Mouse (Mus musculus) gastrocnemius, adult 2 months (tissue): ENCODE results near the gene Tbc1d30. TPM values are rescaled to one million over a fixed set of nuclear protein-coding genes. Genes with fewer than 3 reads are reported as not detected.

Source experiments
- DNase-seq: peaks from one replicate; pipeline ENCODE4 v3.0.0; 2022
- H3K27ac ChIP-seq: fragments of 200-600 bp; 2 replicates; pipeline ENCODE4 v1.8.1; 2022; ENCODE audit warnings: mild to moderate bottlenecking
- H3K4me3 ChIP-seq: fragments of 200-600 bp; 2 replicates; pipeline ENCODE4 v1.8.1; 2022; ENCODE audit warnings: mild to moderate bottlenecking, moderate library complexity
- CTCF ChIP-seq: fragments of 200-600 bp; IDR thresholded peaks from 2 replicates; pipeline ENCODE4 v1.8.1; 2022; ENCODE audit warnings: antibody characterized with exemption, mild to moderate bottlenecking, moderate library complexity
- intact Hi-C: fragments of 180-260 bp; cut with DNase I; formaldehyde crosslinking; loops from one replicate; pipeline ENCODE4 v1.15.1; 2025
- total RNA-seq, 2 experiments: library from RNA; stranded (reverse); gene quantifications; 2 replicates each; pipeline ENCODE4 v1.2.3; 2021

Gene Tbc1d30
- total RNA-seq, 2 experiments from 2014 or later, result 0.20 to 0.36 TPM

DNA sequence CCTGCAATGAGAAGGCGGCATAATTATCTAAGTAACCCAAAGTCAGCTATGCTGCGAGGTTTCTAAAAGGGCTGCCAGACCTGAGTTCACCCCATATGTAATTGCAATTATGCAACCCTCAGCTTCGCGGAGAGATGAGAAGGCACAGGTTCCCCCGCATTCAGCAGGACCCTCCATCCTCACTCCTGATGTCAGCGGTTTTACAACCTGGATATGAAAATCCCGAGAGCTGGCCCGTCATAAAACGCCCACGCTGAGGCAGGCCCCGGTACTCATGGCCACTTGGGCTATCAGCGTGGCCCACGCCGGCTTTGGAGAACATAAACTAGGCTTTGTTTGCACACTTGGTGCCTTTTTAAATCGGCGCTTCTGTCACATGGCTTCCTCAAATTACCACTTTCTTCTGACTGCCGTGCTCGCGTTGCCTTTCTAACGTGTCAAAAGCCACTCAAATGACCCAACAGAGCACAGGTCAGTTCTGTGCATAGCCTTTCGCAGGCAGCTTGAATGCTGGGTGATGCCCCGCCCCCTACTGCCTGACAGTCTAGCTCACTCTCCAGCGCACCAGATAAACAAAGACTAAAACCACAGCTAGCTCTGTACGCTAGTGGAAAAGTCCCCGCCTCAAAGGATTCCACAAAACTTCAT lies 53.9 kb downstream of the Tbc1d30 start:
- DNase-seq, result peak; percentile 53
- TF ChIP-seq CTCF, result no peak
- intact Hi-C loops, result no loop called here
- no peak overlapping the region for H3K27ac ChIP-seq
- H3K4me3 ChIP-seq, result peak overlapping the region; percentile 66

DNA sequence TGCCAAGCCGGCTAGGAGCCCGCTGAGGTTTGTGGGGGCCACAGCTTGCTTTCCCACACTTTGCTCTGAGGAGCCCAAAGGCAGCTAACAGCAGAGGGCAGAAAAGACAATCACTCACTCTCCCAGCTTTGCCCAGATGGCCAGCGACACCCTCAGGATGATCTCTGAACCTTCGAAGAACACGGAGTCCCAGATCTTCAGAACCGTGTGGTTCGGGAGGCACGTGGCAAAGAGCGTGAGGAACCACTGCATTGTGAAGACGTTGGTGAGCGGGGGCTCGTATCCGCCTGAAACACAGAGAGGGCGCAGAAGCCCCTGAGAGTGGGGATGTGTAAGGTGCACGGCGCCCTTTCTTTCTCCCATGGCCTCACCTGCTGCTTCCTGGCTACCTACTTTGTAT lies 56.6 kb downstream of the Tbc1d30 start:
- TF ChIP-seq CTCF, result no peak
- intact Hi-C loops, result no loop called here
- DNase-seq, result no peak
- H3K4me3 ChIP-seq, result no peak overlapping the region
- no peak overlapping the region for H3K27ac ChIP-seq

GRCm38 (mm10) chr10:121293829-121294228 lies 57.2 kb downstream of the Tbc1d30 start:
- intact Hi-C loops, result no loop called here
- Histone ChIP-seq H3K27ac (no peak overlapping the region), H3K4me3 (no peak overlapping the region)
- no peak for DNase-seq
- no peak for TF ChIP-seq CTCF

- no peak for DNase-seq
- Histone ChIP-seq H3K4me3 (no peak overlapping the region), H3K27ac (no peak overlapping the region)
- intact Hi-C loops, result no loop called here
- no peak for TF ChIP-seq CTCF
These were observed 59.7 kb downstream of the Tbc1d30 start for GRCm38 (mm10) chr10:121291272-121291917.

- Histone ChIP-seq H3K27ac (no peak overlapping the region), H3K4me3 (no peak overlapping the region)
- DNase-seq, result no peak
- no peak for TF ChIP-seq CTCF
- intact Hi-C loops, result no loop called here
These were observed 60.4 kb downstream of the Tbc1d30 start for GRCm38 (mm10) chr10:121290682-121291078.

DNA sequence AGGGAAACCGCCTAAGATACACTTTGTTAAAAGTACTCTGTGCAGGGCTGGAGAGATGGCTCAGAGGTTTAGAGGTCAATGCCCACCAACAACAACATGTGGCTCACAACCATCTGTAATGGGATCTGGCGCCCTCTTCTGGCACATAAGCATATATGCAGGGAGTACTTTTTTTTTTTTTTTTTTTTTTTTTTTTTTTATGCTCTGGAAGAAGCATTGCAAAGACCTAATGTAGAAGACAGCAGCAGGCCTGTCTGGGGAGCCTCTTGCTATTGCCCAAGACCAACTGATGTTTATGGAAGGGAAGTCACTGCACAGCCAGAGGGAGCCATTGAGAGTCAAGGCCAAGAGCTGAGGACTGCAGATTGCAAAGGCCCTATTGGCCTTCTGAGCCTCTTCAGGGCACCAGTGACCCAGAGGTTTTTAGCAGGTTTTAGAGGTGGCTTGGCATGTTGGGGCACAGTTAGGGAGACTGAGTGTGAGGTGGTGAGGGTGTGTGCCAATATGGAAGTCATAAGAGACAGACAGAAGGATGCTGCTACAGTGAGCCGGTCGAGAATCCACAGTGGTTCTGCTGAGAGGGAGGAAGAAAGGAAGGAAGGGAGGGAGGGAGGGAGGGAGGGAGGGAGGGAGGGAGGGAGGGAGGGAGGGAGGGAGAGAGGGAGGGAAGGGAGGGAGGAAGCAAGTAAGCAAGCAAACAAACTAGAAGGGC lies 61.0 kb downstream of the Tbc1d30 start:
- Histone ChIP-seq H3K4me3 (no peak overlapping the region), H3K27ac (no peak overlapping the region)
- DNase-seq, result no peak
- TF ChIP-seq CTCF, result peak; percentile 56
- intact Hi-C loops, result no loop called here

DNA sequence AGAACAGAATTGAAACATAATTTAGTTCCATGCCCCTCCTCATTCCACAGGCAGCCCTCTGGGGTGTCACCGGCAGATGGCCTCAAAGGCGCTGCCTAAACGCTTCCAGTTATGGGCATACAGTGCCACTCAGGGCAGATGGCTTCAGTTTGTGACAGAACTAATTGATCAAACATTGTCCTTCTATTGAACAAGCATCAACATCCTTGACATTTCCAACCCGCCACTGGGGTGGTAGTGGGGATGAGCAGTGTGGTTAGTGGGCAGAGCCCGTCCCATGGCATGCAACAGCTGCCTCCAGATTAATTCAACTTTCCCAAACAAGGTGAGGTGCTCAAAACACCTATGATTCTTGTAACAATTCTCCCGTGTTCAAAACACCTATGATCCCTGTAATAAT lies 68.2 kb downstream of the Tbc1d30 start:
- no peak for DNase-seq
- Histone ChIP-seq H3K27ac (no peak overlapping the region), H3K4me3 (no peak overlapping the region)
- intact Hi-C loops, result no loop called here
- TF ChIP-seq CTCF, result no peak

DNA sequence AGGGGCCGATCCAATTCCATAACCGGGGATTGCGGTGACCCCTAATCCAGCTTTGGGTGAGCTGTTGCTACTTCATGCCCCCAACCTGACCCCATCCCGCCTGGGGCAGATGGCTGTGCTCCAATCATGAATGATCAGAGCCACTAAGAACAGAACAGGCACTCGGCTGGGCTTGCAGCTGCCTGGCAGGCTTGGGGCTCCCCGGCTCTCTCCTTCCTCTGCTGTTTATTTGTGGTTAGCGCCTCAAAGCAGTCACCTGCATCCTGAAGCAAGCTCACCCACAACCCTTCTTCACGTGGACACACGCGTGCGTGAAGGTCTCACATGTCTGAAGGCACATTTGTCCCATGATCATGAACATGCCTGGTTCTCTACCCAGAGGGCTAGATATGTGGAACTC lies 68.6 kb downstream of the Tbc1d30 start:
- TF ChIP-seq CTCF, result no peak
- Histone ChIP-seq H3K27ac (no peak overlapping the region), H3K4me3 (no peak overlapping the region)
- DNase-seq, result no peak
- intact Hi-C loops, result no loop called here

GRCm38 (mm10) chr10:121280943-121281342 lies 70.1 kb downstream of the Tbc1d30 start:
- no peak for DNase-seq
- intact Hi-C loops, result no loop called here

GRCm38 (mm10) chr10:121277022-121277471 lies 74.0 kb downstream of the Tbc1d30 start:
- no peak overlapping the region for H3K4me3 ChIP-seq
- no peak overlapping the region for H3K27ac ChIP-seq
- intact Hi-C loops, result no loop called here
- no peak for TF ChIP-seq CTCF
- DNase-seq, result no peak

More at GRCm38 (mm10) chr10:121280943-121281342, 70.1 kb downstream of the Tbc1d30 start:
- TF ChIP-seq CTCF, result no peak
- H3K27ac ChIP-seq, result no peak overlapping the region
- H3K4me3 ChIP-seq, result no peak overlapping the region

DNA sequence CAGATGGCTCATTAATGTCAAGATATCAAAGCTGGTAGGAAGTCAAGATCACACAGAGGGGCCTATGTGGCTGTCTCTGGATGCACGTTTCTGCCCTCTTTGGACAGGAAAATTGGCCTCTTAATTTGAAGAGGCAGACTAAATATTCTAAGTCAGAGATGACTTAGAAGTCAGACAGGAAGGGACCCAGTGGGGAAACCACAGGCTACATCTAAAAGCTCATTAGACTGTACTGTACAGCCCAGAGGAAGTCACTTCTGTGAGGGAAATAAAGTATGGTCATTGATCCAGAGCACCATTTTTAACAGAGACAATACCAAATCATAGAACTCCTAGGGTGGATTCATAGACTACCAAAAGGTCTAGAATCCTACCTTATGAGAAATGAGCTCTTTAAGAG lies 76.1 kb downstream of the Tbc1d30 start:
- H3K4me3 ChIP-seq, result no peak overlapping the region
- intact Hi-C loops, result no loop called here
- DNase-seq, result no peak
- no peak for TF ChIP-seq CTCF
- no peak overlapping the region for H3K27ac ChIP-seq

- no peak for DNase-seq
- no peak overlapping the region for H3K27ac ChIP-seq
- H3K4me3 ChIP-seq, result no peak overlapping the region
- TF ChIP-seq CTCF, result no peak
- intact Hi-C loops, result no loop called here
These were observed 80.1 kb downstream of the Tbc1d30 start for GRCm38 (mm10) chr10:121271002-121271401.

DNA sequence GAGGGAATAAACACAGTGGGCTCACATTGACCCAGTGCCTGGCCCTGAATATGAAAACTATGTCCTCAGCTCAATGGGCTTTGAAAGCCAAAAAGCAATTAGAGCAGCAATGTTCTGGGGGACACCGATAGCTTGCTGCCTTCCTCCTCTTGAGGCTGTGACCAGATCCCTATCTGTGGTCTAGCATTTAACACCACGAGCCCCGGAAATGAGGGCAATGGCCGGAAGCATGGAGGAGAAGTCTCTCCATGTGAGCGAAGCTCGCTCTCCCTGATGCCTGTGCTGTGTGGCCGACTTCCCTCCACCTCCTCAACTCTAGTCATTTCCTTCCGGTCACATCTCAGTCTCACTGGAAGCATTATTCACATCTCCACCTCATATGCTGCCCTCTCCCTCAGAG lies 82.3 kb downstream of the Tbc1d30 start:
- TF ChIP-seq CTCF, result no peak
- Histone ChIP-seq H3K4me3 (no peak overlapping the region), H3K27ac (no peak overlapping the region)
- intact Hi-C loops, result no loop called here
- no peak for DNase-seq
